Mouse (Mus musculus) kidney, adult 9 months (tissue): ENCODE measurements at regions not wholly inside any gene's neighbourhood (a gene's known extent, or its start where the extent isn't known, plus 50 kb on each side); places are given as distances from the start of the nearest gene placed in this dataset.

Experiments used
- DNase-seq: peaks from one replicate; pipeline ENCODE4 v3.0.0; 2022

DNA sequence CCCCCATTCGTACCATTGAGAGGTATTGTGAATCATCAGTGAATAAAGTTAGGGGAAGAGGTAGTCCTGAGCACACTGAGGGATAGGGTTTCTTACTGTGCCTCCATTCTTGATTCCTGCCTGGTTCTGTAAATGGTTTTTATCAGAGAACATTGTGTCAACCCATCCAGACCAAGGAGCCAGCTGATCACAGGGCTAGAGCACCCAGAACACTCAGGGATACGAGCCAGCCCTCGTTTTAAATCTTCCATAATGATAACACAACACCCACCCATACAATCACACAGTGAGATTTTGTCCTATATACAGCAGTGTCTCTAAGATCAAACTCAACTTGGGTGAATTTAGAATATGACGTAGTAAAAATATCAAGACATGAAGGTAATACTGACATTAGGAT is 424.7 kb upstream of the BB014433 start:
- DNase-seq = no peak

DNA sequence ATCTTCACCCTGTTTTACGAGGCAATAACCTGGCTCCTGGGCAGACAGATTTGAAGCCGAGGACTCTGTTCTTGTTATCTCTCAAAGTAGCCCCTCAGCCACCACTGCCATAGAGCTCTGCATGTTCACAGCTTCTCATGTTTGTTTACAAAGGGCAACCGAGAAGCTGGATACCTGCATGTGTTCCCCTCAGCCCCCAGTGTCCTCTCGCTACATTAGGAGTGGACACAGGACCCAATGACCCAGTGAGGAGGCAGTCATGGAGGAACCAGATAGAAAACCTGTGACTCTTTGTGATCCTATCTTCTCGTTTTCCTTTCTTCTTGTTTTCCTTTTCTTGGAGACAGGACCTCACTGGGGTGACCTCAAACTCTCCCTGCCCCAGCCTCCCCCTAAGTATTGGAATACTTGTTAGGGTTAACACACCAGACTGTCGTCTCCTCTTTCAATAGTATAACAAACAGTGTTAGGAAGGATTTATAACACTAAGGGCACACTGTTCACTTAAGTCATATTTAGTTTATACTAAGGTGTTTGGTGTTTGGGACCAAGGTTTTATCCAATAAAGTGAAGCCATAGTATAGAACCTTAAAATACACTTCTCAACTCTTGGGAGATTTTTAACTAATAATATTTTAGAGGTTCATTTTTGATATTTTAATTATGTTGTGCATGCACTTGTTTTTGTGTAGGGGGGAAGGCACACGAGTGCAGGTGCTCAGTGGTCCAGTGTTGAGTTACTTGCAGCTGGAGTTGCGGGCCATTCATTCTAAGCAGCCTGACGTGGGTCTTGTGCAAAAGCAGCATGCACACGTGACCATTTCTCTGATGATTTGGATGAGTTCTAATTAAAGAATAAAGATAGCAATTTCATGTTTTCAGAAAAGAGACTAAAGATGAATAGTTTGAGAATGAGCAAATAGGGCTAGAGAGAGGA is 422.9 kb upstream of the BB014433 start:
- no peak for DNase-seq

DNA sequence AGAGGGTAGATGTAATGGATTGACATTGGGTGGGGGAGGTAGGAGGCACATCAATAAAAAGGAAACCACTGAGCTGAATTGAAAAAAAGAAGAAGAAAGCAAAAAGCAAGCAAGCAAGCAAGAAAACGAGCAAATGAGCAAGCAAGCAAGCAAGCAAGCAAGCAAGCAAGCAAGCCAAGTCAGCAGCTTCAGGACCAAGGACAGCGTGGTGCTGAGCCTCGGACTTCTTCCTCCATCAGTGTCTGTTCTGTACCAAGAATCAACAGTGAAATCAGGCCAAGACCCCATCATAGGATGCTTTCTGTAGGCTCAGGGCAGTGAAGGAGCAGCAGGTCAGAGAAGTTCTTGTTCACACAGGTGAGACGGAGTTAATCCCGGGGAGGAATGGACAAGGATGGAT is 392.7 kb upstream of the BB014433 start:
- DNase-seq = peak; percentile 7

DNA sequence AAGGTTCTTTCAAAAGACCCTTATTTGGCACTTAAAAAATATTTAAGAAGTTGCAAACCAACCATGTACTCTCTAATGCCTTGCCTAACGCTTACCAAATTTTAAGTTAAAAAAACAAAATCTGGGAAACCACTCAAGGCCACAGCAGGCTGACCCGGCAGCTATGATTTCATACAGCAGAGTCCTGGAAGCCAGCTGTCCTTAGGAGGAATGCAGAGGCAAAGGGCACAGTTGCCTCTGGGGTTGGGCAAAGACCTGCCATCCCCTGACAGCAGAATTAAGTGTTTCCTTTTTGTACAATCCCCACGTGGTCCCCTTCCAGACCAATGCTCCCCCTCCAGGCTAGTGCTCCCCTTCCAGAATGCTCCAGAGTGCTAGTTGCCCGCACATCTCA is 348.8 kb upstream of the BB014433 start:
- DNase-seq = no peak

DNA sequence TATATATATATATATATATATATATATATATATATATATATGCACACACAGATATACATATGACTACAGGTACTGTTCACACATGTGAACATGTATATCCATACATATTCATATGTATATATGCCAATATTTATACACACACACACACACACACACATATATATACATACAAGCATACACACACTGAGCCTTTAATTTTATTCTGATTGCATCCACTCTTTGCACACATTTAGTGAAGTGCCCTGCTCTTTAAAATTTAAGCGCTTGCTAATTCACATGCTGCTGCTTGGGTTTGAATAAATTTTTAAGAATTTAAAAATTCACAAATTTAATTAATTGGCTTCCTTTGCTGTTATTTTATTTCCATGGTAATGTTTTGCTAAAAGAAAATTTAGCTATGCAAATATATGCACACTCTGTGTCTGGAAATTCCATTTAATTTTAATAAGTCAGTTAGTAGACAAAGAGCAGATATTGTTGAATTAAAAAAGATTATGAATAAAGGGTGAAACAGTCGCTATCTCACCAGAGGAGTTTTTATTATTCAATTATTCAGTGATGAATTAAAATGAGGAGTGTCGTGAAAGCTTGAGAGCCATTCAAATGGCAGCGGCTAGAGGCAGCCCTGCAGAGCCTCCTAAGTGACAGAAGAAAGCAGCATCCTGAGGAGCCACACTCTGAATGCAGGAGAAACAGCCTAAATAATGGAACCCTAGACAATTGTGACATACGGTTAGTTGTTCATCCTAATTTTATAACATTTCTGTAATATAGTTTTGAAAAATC is 348.3 kb upstream of the BB014433 start:
- no peak for DNase-seq

DNA sequence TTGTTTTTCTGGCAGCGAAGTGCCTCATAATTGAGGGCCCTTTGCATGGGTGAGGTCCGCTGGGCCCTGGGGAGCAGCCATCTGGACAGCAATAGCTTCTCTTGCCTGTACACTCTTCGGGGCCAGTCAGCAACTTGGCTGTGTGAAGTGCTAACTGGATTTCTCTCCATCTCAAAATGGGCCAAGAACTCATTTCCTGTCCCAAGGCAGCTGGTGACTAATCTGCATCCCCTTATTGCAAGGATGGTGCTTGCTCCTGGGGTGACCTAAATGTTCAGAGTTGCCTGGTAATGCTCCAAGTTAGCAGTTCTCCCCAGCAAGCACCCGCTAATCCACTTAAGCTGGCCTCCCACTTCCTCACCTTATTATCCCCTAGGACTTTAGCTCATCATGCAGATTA is 346.2 kb upstream of the BB014433 start:
- DNase-seq = no peak

DNA sequence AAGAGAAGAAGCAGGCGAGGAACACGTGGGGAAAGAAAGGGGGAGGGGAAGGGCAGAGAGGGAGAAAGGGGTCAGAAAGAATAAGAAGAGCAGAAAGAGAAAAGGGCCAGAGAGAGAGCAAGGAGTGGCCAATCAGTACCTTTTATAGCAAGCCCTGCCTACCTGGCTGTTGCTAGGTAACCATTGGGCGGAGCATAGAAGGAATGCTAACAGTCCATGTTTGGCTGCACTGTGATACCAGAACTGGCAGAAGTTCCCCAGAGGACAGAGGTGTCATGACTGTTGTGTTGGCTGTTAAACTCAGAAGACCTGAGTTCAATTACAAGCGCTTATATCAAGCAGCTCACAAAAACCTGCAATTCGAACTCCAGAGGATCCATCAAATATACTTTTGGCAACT is 342.9 kb upstream of the BB014433 start:
- DNase-seq = no peak

DNA sequence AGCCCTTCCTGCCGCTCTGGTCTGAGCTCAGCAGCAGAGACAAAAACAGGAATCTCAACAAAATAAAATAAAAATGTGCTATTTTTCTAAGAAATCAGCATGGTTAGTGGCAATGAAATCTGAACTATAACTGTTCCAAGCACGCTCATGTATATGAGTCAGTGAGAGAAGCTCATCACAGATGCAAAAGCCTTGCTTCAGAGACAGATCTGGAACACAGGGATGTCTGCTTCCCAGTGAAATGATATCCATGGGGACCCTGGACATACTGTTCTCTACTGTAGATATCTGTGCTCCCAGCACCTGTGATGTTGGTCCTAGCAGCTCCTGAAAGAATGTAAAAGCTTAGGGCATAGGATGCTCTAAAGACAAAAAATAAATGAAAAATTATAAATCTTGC is 321.2 kb upstream of the BB014433 start:
- no peak for DNase-seq

DNA sequence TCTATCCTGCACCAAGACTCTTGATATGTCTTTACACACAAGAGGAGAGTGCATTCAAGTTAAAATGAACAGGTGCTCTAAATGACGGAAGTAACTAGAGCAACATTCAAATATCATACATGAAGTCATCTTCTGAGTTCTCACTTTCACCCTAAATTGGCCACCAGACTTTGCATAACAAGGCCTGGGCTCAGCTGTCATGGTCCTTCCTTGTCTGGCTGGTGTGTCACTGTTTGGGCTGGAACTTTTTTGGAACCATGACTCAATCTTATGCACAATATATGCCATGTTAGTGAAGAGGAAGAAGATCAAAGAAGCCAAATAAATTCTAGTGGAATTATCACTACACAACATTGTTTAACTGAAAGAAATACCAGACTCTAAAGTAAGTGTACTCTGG is 318.7 kb upstream of the BB014433 start:
- DNase-seq = no peak

DNA sequence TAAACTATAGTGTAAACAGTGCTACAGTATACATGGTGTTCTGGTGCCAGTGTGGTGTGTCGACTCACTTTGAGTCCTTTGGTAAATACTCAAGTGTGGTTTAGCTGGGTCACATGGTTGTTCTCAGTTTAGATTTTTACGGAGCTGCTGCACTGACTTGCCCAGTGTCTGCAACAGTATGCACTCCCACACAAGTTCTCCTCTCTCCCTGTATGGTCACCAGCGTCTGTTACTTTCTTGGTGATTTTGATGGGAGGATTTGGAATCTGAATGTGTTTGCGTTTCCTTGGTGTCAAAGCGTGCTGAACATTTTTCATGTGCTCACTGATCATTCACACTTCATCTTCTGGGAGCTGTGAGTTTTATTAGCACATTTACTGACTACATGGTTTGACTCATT is 298.3 kb upstream of the BB014433 start:
- no peak for DNase-seq

DNA sequence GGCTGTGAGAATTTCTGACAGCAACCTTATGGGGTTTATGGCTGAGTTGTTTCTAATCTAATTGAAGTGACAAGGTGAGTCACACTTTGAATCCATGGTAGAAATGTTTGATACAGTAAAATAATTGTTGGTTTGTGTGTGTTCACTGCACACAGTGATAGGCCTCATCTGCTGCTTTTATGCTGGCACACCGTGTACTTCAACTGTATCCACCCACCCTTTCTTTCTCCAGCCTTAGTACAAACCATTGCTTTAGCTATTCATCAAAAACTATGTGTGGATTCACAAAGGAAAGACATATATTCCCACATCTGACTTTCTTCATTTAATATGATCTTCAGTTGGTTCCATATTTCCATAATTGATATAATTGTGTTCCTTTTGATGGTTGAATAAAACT is 297.7 kb upstream of the BB014433 start:
- no peak for DNase-seq

DNA sequence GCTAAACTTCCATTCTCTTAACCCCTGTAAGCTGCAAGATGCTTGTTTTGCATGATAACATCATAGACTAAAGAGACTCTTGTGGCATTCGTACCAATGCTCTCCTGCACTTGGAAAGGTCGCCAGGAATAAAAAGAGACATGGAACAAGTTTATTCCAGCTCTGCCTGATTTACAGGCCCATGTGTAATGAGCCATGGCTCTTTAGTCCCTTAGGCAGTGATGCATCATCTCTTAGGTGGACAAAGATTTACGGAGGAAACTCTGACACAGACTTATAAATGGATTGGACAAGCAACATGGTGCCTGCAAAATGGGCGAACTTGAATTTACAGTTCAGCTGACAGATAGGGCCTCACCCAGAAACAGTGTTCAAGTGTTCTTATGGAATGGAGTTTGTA is 288.7 kb upstream of the BB014433 start:
- no peak for DNase-seq

DNA sequence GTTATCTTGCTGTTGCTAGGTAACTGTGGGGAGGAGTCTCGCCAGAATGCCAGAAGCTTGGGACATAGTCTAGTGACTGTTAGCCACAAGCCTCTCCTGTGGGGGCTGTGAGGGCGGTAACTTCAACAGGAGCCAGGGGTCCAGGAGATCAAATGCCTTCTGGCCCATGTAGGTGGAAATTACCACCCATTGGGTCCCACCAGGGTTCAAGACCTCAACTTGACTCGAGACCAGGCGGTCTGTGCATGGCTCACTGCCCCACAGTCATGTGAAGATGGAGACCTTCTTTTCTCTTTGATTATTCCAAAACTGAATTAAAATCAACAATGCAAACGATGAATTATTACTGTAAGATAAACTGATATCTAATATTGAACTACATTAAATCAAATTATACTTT is 281.4 kb upstream of the BB014433 start:
- DNase-seq = no peak

DNA sequence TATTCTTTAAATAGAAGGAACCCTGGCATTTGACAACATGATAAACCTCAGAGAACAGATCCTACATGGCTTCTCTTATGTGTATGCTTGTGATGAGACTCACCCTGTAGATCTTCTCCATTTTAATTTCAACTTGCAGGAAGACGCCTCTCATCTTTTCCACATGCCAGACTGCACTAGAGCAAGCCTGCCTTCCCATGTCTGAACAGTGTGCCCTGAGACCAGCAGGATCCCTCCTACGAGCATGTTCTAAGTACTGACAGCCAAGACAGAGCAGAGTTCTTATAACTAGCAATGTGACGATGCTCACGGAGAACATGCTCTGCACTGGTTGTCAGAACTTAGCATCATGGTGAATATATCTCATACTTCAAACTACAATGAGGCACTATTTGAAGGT is 277.5 kb upstream of the BB014433 start:
- no peak for DNase-seq

DNA sequence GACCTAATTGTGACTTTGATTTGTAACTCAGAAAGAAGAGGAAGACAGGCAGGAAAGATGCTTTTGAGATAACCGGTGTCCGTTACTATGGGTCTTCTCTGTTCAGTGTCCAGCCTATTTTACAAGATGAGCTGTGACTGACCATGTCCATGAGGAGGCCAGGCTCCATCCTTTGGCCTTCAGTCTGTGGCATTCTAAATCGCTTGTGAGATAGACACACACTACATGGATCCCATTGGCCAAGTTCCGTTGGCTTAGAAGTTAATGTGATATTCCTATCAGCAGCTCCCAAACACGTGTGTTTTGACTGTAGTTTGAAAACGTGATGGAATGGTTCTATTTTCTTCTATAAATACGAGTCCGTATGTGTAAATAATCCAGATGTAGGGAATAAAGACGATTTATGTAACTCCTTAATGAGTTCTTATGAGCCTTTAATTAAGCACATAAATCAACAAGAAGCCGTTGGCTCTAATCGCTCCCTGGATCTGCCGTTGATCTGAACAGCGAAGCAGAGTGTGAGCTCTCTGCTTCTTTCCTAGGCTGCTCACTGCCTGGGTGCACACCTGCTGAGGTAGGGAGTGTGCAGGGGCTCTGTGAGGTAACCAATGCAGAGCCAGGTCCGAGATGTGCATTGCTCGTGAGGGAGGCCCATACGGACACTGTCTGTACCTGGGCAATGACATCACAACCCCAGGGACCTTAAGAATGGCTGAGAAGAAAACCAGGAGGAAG is 272.4 kb upstream of the BB014433 start:
- DNase-seq = no peak

DNA sequence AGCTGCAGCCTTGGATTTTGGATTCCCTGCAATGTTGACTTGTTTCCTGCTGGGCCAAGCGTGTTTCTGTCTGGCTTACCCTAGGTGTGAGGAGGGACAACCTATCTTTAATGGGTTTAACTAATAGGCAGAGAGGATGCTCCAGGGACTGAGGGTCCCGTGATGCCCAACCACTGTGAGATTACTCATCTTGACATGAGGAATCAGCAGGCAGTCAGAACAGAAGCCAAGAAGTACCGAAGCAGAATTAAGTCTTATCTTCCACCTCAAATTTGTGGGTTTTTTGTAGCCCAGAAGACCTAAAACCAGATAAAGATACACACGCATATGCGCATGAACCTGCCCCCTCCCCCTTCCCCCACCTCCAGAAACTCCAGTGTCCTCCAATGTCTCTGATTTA is 267.6 kb upstream of the BB014433 start:
- DNase-seq = no peak

DNA sequence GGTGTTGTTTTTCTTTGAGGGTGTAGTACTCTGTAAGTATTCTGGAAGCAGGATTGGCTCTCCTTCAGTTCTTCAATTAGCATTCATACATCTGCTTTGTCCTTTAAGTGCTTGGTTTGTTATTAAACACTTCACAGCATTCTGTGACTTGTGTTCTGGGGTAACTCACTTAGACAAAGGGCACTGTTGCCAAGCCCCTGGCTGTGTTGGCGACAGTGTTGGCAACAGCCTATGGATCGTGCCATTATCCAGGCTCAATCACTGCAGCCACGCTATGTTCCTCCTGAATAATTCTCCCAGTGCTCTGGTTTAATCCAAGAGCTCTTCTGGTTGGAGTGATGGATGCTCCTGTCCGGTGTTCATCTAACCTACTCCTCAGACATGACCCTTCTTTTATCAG is 265.6 kb upstream of the BB014433 start:
- DNase-seq = no peak

DNA sequence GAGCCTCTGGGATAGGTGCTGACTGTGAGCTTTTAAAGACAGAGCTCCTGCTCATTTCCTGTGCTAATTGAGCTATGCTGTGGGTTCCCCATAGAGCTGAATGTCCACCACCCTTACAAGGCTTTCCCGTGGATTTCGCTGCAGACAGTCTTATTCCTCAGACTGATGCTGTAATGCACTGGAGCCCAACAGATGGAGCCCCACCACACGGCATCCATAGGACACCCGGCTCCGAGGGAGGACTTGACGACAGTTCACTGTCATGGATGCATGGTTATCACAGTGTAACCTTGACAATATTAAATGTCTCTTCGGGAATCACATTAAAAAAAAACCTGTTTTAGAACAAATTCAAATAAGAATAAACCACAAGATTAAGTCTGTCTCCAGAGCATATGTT is 265.2 kb upstream of the BB014433 start:
- no peak for DNase-seq

DNA sequence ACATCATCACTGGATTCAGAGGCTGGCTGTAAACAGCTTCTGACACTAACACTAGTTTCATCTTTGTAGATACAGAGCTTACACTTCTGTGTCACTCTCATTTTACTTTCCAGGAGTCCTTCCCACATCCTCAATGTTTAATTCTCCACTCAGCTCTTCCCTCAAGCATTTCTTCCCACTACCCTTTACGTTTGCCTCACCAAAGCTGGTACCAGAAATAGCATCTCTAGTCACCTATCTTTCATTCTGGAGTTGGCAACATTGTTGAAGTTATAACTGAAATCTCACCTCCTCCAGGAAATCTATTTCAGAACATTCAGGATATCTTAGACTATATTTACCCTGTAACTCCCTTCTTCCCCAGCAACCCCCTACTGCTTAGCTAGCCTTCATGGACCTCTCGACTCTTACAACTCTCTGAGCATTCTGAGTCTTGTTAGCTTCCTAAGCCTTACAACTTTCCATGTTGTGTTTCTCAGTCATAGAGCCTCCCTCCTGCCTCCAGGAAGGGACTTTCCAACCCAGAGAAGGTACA is 258.3 kb upstream of the BB014433 start:
- no peak for DNase-seq

DNA sequence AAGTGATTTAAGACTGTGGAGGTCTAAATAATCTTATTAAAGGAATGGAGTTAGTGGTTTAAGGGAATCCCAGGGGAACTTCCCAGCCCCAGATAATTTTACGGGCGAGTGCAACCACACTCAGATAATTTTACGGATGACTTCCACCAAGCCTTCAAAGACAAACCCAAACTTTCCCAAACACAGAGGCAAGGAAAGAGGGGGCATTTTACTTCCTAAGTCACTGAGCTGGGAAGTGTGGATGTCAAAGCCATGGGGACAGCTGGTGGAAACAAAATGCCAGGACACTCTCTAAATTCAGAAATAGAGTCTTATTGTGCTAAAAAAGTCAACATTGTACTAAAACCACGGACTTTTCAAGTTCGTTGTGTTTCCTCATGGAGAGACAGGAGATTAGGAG is 227.9 kb upstream of the BB014433 start:
- DNase-seq = no peak

DNA sequence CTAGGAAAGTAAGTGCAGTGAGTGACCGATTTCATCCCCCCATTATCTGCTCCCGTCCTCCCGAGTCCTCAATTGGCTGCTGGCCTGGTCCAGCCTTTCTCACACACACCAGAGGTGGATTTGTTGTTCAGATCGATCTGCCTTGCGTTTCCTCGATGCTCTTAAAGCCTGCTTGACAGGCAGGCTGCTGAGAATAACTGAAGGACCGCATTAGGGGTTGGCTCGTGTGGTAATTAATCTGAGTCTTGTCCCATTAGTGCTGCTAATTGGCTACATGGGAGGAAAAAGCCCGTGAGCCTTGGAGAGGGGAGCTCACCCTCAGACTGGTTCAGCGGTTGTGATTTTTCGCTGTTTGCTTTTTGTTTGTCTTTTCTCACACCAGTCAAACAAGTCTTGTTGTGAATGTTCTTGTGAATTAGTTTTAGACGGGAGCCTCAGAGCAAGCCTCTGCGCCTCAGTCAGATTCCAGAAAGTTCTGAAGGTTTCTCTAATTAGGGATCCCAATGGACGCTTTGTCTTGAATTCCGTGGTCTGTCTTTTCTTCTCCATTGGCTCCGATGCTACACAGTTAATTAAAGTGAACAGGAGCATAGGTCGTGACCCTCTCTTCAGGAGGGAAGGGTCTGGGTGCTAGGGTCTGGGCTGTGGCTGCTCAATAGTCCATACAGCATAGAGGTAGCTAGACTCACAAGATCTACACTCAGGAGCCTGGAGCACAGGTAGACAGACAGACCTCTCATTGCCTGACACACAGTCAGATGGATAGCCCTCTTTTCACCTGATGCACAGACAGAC is 226.1 kb upstream of the BB014433 start:
- DNase-seq = no peak

DNA sequence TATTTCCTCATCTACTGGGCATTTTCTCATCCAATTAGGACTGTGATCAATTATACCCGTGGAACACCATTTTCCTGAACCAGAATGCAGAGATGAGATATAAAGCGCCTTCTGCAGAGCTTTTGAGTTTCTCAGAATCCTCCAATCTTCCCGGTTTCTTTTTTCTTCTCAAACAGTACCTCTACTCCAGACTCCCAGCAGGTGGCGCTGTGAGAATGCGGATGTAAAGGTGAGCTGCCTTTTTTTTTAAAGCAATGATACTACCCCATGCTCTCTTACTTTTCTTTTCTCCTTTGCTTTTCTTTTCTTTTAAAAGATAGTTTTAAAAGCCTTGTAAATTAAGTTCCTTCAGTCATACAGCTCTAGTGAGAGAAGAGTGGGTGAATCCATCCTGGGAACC is 224.4 kb upstream of the BB014433 start:
- peak; percentile 31 for DNase-seq
